Mouse (Mus musculus): Measurements from ENCODE around the gene Tlcd1. TPM values are rescaled to one million over a fixed set of nuclear protein-coding genes. Genes with fewer than 3 reads are reported as not detected.

Tlcd1 gene
- total and polyA plus RNA-seq, 3 experiments = 23.3 to 28.3 TPM; not detected in 1

GRCm38 (mm10) chr11:78178859-78179437 lies 2.4 kb downstream of the Tlcd1 start:
- peaks cover 32% of the 10 kb centered on the region for H3K79me2 ChIP-seq (ENCODE audit: control insufficient read depth, insufficient read depth, low read length, poor library complexity)
- TF ChIP-seq NRF1 (IDR thresholded peaks at IDR 0.05; ENCODE audit: insufficient read depth, low read depth, low read length, poor library complexity, severe bottlenecking) (peak; percentile 60), MAZ (IDR thresholded peaks at IDR 0.05; ENCODE audit: low read depth, low read length) (0 out of 2 replicates have a peak, but pooled peaks have one; percentile 35), GATA1 (IDR thresholded peaks at IDR 0.05; ENCODE audit: low read depth, low read length) (no peak), JUND (IDR thresholded peaks at IDR 0.05; ENCODE audit: low read depth, low read length) (no peak), CHD1 (IDR thresholded peaks at IDR 0.05; ENCODE audit: low read depth, low read length) (no peak), POLR2AphosphoS5 (IDR thresholded peaks at IDR 0.05; ENCODE audit: borderline replicate concordance, low read depth, low read length) (peak; percentile 92), MAFK (IDR thresholded peaks at IDR 0.05; ENCODE audit: borderline replicate concordance, low read depth, low read length) (no peak), RAD21 (IDR thresholded peaks at IDR 0.05; ENCODE audit: low read depth, low read length) (no peak), MAX (IDR thresholded peaks at IDR 0.05; ENCODE audit: low read length) (peak; percentile 74), ELF1 (IDR thresholded peaks at IDR 0.05; ENCODE audit: low read depth, low read length) (no peak), ZKSCAN1 (IDR thresholded peaks at IDR 0.05; ENCODE audit: low read depth, low read length) (no peak), TCF12 (IDR thresholded peaks at IDR 0.05; ENCODE audit: low read depth, low read length) (no peak; the same call in 1 of the 2 replicates), USF1 (IDR thresholded peaks at IDR 0.05; ENCODE audit: low read depth, low read length) (no peak), NELFE (IDR thresholded peaks at IDR 0.05; ENCODE audit: low read depth, low read length) (peak; percentile 5), BHLHE40 (IDR thresholded peaks at IDR 0.05; ENCODE audit: borderline replicate concordance, low read depth, low read length) (peak; percentile 47; the same call in 1 of the 2 replicates), SIN3A (IDR thresholded peaks at IDR 0.05; ENCODE audit: low read length) (peak; percentile 2), MYC (IDR thresholded peaks at IDR 0.05; ENCODE audit: low read depth, low read length) (peak; percentile 78; the same call in 1 of the 2 replicates), TBP (IDR thresholded peaks at IDR 0.05; ENCODE audit: low read depth, low read length) (peak; percentile 67), ZNF384 (IDR thresholded peaks at IDR 0.05; ENCODE audit: low read depth, low read length) (no peak), MXI1 (IDR thresholded peaks at IDR 0.05; ENCODE audit: low read depth, low read length) (peak; percentile 85; the same call in 1 of the 2 replicates), TAL1 (IDR thresholded peaks at IDR 0.05; ENCODE audit: low read length) (no peak), MEF2A (IDR thresholded peaks at IDR 0.05; ENCODE audit: extremely low read depth, insufficient replicate concordance, low read depth, low read length, poor library complexity, severe bottlenecking) (no peak), POLR2AphosphoS2 (IDR thresholded peaks at IDR 0.05; ENCODE audit: low read length) (peak; percentile 88), ETS1 (IDR thresholded peaks at IDR 0.05; ENCODE audit: low read depth, low read length) (peak; percentile 50; the same call in 1 of the 2 replicates), SMC3 (IDR thresholded peaks at IDR 0.05; ENCODE audit: low read depth, low read length) (peak; percentile 15), RCOR1 (IDR thresholded peaks at IDR 0.05; ENCODE audit: low read depth, low read length) (peak; percentile 41; the same call in 1 of the 2 replicates), KAT2A (conservative IDR thresholded peaks at IDR 0.05; ENCODE audit: low read depth, low read length) (no peak), MYB (IDR thresholded peaks at IDR 0.05; ENCODE audit: low read depth, low read length) (no peak), CHD2 (IDR thresholded peaks at IDR 0.05; ENCODE audit: low read length) (peak; percentile 77), USF2 (IDR thresholded peaks at IDR 0.05; ENCODE audit: borderline replicate concordance in 1 of 2, insufficient read depth in 1 of 2, low read depth in 1 of 2, low read length in 2 of 2) (no peak), E2F4 (IDR thresholded peaks at IDR 0.05; ENCODE audit: borderline replicate concordance, low read depth, low read length) (no peak), ZMIZ1 (IDR thresholded peaks at IDR 0.05; ENCODE audit: low read depth, low read length) (peak; percentile 81; the same call in 1 of the 2 replicates), HCFC1 (IDR thresholded peaks at IDR 0.05; ENCODE audit: low read depth, low read length) (peak; percentile 71; the same call in 1 of the 2 replicates), EP300 (IDR thresholded peaks at IDR 0.05; ENCODE audit: low read depth in 1 of 2, low read length in 2 of 2) (peak in 1 of 2 experiments; percentile 42; a peak in 1 of 4 replicates), GABPA (IDR thresholded peaks at IDR 0.05; ENCODE audit: low read depth, low read length) (no peak), UBTF (IDR thresholded peaks at IDR 0.05; ENCODE audit: borderline replicate concordance, insufficient read depth, low read depth, low read length) (no peak)

More at GRCm38 (mm10) chr11:78178859-78179437, 2.4 kb downstream of the Tlcd1 start:
- Histone ChIP-seq H3K27ac (ENCODE audit: control insufficient read depth, low read depth, low read length) (peak overlapping the region; percentile 96), H3K36me3 (ENCODE audit: control insufficient read depth in 1 of 2, insufficient read depth in 2 of 2, low read length in 2 of 2) (peaks cover 12 to 32% of the 10 kb centered on the region in 2 experiments), H3K4me1 (ENCODE audit: control insufficient read depth in 1 of 2, insufficient read depth in 2 of 2, low read length in 2 of 2) (peaks cover 4 to 19% of the 10 kb centered on the region in 2 experiments; a peak in 2 of 4 replicates), H3K9me3 (replicated peaks; ENCODE audit: insufficient read depth, low read length) (no peaks in the 10 kb centered on the region), H3K9ac (ENCODE audit: control insufficient read depth, low read depth, low read length, poor library complexity, severe bottlenecking) (peak overlapping the region; percentile 89), H3K27me3 (ENCODE audit: control insufficient read depth in 1 of 2, insufficient read depth in 2 of 2, low read length in 2 of 2) (no peaks in the 10 kb centered on the region), H3K4me3 (ENCODE audit: control insufficient read depth in 1 of 2, insufficient read depth in 1 of 2, low read depth in 2 of 2, low read length in 2 of 2) (peak overlapping the region; percentile 43 to 81)
- DNase-seq (ENCODE audit: low read depth, low spot score) = peak; percentile 97

Measured in MEL (cell line).